Mouse (Mus musculus) inflammation-experienced regulatory T-cells (primary cell): Measurements from ENCODE around the gene Slc22a6. TPM values are rescaled to one million over a fixed set of nuclear protein-coding genes. Genes with fewer than 3 reads are reported as not detected.

Experiments
- polyA plus RNA-seq, 2 experiments: library from polyadenylated mRNA; unstranded; fragments of 100-300 nt; shearing (Covaris generic); gene quantifications; one replicate each; pipeline ENCODE4 v1.2.1; 2017

Slc22a6 gene
- under 1 TPM; 0.06 to 0.58 TPM for polyA plus RNA-seq

DNA sequence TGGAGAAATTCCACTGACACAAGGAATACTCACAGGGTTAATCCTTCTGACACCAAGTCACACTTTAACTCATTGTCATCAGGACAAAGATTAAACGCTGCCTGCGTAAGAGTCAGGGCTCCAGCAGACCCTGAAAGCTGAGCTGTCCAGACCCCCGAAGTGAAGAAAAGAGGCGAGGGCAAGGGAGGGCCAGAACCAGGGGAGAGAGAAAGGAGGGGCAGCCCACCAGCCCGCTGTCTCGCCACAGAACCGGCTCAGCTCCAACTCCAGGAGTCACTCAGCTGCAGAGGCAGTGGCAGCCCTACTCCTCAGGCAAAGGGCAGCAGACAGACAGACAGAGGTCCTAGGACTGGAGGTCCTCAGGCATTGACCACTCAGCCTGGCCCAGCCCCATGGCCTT lies at the start of gene Slc22a6:
Gene Slc22a6 (plus strand): TSS at position 136 of the 400 bp plus-strand sequence.

DNA sequence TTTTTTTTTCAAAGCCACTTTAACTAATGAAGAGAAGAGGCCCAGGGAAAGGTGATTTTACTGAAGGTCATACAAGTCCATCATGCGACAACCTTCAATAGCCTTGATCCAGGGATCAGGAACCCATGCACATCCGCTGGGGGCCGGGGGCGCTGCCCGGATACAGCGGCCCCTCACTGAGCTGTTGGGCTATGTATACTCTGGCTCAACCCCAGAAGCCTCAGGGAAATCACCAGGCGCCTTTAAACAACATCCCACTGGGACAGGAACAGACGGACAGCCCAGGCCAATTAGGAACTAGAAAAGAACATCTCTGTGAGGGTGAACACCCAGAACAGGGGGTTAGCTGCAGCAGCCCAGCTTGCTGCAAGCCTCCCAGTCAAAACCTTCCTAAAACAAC lies 26.9 kb upstream of the Slc22a6 start, which contains the start of gene Slc22a8:
Gene Slc22a8 (plus strand): TSS at position 301 of the 400 bp plus-strand sequence.

GRCm38 (mm10) chr19:8663360-8663839 lies 45.6 kb downstream of the Slc22a6 start, which contains the start of gene Chrm1:
Gene Chrm1, plus strand, starts transcription at chr19:8663789.

Other genes starting within 250 kb of the Slc22a6 start
- under 1 TPM; 0.13 to 0.37 TPM for gene Slc22a30, start 212.9 kb upstream of the Slc22a6 start, polyA plus RNA-seq
- gene Slc22a8, start 26.8 kb upstream of the Slc22a6 start, polyA plus RNA-seq, result 1 to 10 TPM in 1 of 2 experiments, under 1 TPM in 1; 0.12 to 1.8 TPM
- under 1 TPM; 0.07 to 0.15 TPM for gene Chrm1, start 45.8 kb downstream of the Slc22a6 start, polyA plus RNA-seq
- 100 to 1,000 TPM; 155 to 158 TPM for gene Slc3a2, start 105.3 kb downstream of the Slc22a6 start, polyA plus RNA-seq
- 10 to 100 TPM; 67.5 to 85.9 TPM for gene Wdr74, start 117.8 kb downstream of the Slc22a6 start, polyA plus RNA-seq
- under 1 TPM in 1 of 2 experiments, not detected in 1; 0.60 TPM for gene 1700092M07Rik, start 122.7 kb downstream of the Slc22a6 start, polyA plus RNA-seq
- 100 to 1,000 TPM; 143 to 155 TPM for gene Stx5a, start 123.4 kb downstream of the Slc22a6 start, polyA plus RNA-seq
- 100 to 1,000 TPM; 255 to 317 TPM for gene Nxf1, start 139.0 kb downstream of the Slc22a6 start, polyA plus RNA-seq
- 10 to 100 TPM; 88.2 to 88.6 TPM for gene Tmem223, start 153.0 kb downstream of the Slc22a6 start, polyA plus RNA-seq
- 100 to 1,000 TPM; 159 to 171 TPM for gene Tmem179b, start 156.4 kb downstream of the Slc22a6 start, polyA plus RNA-seq
- gene Taf6l, start 168.4 kb downstream of the Slc22a6 start, polyA plus RNA-seq, result 10 to 100 TPM; 13.3 to 16.6 TPM
- 100 to 1,000 TPM; 140 to 144 TPM for gene Polr2g, start 180.5 kb downstream of the Slc22a6 start, polyA plus RNA-seq
- gene Zbtb3, start 184.5 kb downstream of the Slc22a6 start, polyA plus RNA-seq, result 1 to 10 TPM; 2.7 to 4.7 TPM
- gene Ttc9c, start 201.3 kb downstream of the Slc22a6 start, polyA plus RNA-seq, result 10 to 100 TPM; 41.8 to 55.6 TPM
- gene Hnrnpul2, start 202.0 kb downstream of the Slc22a6 start, polyA plus RNA-seq, result 10 to 100 TPM in 1 of 2 experiments, 1 to 10 TPM in 1; 8.6 to 15.5 TPM
- gene AC129217.1, start 211.7 kb downstream of the Slc22a6 start, polyA plus RNA-seq, result not detected
- gene Bscl2, start 219.4 kb downstream of the Slc22a6 start, polyA plus RNA-seq, result 10 to 100 TPM; 87.2 to 89.9 TPM
- gene Gng3, start 221.2 kb downstream of the Slc22a6 start, polyA plus RNA-seq, result under 1 TPM; 0.29 to 0.80 TPM
- 1 to 10 TPM in 1 of 2 experiments, not detected in 1; 1.2 TPM for gene Lrrn4cl, start 232.7 kb downstream of the Slc22a6 start, polyA plus RNA-seq